Mouse (Mus musculus) monocyte, adult 5-6 weeks (primary cell): ENCODE data around the gene Mief1. TPM values are rescaled to one million over a fixed set of nuclear protein-coding genes. Genes with fewer than 3 reads are reported as not detected.

Source experiments
- ATAC-seq: fragments of 153-309, 156-312 bp; replicated peaks from 2 replicates; pipeline ENCODE4 v1.8.0; 2017; ENCODE audit warnings: mild to moderate bottlenecking; ENCODE audit not compliant: low TSS enrichment, insufficient number of reproducible peaks, severe bottlenecking, poor library complexity, low FRiP score
- total RNA-seq: library from RNA; stranded (forward); fragments of 200-1000, 200-491, 200-594 nt; gene quantifications from 3 replicates; pipeline ENCODE4 v1.2.3, GENCODE M21; 2017

Gene Mief1
- total RNA-seq, 1 experiment from 2014 or later, result 28.7 TPM

DNA sequence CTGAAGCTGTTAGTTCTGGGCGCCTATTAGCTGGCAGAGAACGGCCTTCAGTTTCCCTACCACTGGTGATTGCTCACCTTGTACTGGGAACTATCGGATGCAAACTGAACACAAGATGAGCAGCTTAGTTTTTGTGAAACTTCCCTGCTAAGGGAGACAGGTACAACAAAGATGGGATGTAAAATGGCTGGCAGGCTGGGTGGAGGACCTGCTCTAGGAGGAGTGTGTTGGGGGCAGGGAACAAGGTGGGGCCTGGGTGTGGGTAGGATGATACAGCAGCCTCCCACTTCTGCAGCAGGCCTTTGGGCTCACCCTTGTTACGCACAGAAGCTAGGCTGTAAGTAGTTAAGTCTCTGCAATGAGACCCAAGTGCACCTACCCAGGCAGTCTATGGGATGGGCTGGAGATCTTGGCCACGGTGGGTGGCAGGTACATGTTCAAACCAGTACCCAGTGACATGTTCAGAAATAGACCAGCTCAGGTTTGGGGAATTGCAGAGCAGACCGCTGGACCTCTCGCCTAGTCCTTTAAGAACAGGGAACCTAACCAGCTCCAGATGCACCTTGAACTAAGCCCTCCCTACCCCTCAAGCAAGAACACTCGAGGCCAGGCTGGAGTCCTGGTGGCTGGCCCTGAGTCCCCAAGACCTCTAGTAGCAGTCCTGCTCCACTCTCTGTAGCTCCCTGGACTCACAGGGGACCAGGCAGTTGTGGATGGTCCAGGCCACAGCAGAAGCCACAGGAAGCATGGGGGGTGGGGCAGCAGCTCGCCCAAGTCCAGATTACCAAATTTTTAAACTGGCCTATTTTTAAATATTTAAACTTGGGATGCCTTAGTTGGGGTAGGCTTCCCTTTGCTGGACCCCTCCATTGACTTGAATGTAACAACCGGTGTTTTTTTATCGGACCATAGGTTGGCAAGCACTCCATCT, 24.7 kb downstream of the Mief1 start:
- ATAC-seq, result no peak

DNA sequence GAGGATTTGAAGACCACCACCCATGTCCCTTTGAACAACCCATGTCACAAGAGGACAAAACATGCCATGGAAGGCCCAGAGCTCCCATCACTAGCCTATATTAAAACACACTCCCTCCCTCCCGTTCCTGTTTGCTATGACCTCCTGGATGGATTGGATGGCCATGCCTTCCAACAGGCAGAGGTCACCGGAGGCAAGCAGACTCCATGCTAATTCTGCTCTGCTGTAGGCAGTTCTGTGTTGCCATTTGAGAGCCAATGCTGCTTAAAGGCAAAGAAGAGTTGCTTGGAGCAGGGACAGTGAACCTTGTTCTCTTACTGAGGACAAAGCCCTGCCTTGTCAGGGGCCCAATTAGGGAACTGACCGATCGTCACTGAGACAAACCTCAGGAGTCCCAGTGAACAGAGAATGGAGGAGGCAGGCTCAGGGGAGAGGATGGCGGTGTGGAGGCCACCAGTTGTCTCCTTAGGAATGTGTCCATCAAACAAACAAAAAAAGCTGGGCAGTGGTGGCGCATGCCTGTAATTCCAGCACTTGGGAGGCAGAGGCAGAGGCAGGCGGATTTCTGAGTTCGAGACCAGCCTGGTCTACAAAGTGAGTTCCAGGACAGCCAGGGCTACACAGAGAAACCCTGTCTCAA, 25.7 kb downstream of the Mief1 start:
- no peak for ATAC-seq

- ATAC-seq, result peak; percentile 35; the same call in 1 of the 2 replicates
These were observed 26.9 kb downstream of the Mief1 start for GRCm38 (mm10) chr15:80260677-80261076.

- no peak for ATAC-seq
These were observed 27.3 kb downstream of the Mief1 start for GRCm38 (mm10) chr15:80261100-80261499.

GRCm38 (mm10) chr15:80263610-80264575, 30.1 kb downstream of the Mief1 start, which contains the start of gene Rps19bp1:
TSS of gene Rps19bp1 (minus strand) at chr15:80264315.
- peak; percentile 90 for ATAC-seq

DNA sequence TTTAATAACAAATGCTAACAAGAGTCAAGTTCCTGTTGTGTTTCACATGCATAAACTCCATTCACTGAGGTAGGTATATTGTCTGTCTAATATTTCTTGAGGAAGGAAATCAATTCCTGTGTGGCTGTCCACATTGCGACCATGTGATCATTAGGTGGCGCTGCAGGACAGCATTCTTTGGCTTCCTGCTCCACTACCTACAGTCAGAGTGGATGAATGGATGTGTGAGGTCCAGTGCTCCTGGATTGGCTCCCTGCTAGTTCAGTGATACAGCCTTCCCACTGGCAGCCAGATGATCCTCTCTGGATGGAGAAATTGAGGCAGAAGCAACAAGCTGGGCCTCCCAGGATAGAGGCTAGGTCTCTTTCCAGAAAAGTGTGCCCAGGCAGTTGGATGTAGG, 32.5 kb downstream of the Mief1 start:
- ATAC-seq, result peak; percentile 56

DNA sequence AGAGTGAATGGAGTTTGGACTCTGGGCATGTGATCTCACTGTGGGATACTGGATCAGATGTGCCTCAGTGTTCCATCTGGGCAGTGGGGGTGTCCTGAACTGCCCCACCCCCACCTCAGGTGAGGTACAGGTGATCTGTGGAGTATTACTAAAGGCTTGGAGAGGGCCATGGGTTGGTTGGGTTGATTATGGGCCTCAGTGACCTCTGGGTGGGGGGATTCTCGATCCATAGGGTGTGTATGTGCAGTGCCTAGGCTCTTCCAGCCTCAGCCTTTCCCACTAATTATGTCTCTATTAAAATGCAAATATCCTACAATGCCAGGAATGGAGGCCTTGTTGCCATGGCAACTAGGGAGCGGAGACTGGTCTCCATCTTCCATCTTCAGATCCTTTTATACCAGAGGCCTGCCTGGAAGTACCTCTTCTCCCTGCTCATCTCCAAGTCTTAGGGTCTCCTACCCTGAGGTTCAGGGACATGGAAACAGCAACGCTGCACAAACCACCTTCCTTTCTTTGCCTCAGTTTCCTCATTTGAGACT, 38.1 kb downstream of the Mief1 start:
- no peak for ATAC-seq

- no peak for ATAC-seq
These were observed 43.3 kb downstream of the Mief1 start for GRCm38 (mm10) chr15:80277107-80277506.

GRCm38 (mm10) chr15:80277625-80278024, 43.8 kb downstream of the Mief1 start:
- no peak for ATAC-seq

GRCm38 (mm10) chr15:80278121-80278759, 44.4 kb downstream of the Mief1 start:
- ATAC-seq, result no peak

GRCm38 (mm10) chr15:80279053-80279452, 45.2 kb downstream of the Mief1 start:
- ATAC-seq, result no peak

- ATAC-seq, result no peak
These were observed 46.8 kb downstream of the Mief1 start for GRCm38 (mm10) chr15:80280646-80281045.

DNA sequence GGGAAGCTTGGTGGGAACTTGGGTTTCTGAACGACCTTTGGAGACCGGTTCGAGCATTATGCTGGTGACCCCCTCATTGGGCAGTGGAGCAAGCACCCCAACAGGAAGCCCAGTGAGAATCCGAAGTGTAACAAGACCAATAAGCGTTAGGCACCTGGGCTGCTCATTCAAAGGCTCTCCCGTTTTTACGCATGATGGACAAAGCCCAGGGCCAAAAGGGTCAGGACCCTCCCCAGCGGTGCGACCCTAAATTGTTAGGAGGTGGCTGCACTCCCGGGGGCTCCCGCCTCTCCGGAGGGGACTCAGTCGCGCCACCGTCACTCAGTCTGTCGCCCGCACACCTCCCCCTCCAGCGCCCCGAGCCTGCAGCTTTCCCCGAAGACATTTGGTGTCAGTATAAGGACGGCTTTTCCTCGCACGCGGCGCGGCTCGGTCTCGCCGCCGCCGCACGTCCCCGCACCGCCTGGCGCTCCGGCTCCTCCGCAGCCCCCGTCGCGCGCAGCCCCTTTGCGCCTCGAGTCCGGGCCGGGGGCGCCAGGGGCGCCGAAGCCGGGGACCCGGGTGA, 53.1 kb downstream of the Mief1 start, which contains the start of gene Cacna1i:
Gene Cacna1i (plus strand): TSS at position 388 of the 565 bp plus-strand sequence.
- ATAC-seq, result no peak

GRCm38 (mm10) chr15:80288036-80288435, 54.2 kb downstream of the Mief1 start:
- no peak for ATAC-seq

DNA sequence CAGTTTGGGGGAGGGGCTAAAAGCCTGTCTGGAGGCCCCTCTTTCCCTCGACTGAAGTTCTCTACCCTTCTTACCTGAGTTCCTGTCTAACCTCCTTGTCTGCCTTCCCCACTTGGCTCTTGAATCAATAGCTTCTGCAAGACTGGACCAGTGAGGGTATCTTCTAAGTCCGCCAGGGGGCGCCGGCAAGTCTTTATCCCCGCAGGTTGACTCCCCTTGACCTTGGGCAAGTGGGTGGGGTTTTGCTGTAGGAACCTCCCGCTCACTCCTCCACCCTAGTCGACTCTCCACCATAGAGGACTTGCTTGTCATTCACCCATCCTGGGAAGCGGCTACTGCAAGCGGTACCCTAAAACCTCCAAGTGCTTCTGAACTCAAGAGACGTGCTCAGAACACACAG, 55.6 kb downstream of the Mief1 start:
- peak; percentile 60 for ATAC-seq

DNA sequence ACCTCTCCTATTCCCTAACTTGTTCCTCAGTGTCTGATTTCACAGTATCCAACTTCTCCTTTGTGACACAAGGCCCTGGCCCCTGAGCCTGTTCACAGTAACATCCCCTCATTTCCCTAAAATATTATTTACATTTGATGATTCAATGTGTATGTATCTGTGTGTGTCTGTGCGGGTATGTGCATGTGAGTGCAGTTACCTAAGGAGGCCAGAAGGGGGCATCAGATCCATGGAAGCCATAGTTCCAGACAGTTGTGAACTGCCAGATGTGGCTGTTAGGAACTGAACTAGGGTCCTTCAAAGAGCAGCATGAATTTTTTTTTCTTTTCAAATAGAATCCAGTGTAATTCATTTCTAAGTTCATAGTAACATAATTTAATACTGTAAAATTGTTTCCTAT, 63.3 kb downstream of the Mief1 start:
- ATAC-seq, result 0 out of 2 replicates have a peak, but pooled peaks have one; percentile 27
